Mouse (Mus musculus) ovary, postnatal 14 days (tissue): ENCODE measurements around the gene Nfic.
"Not testable (repeated sequence)": the region's sequence is repeated elsewhere in the genome, so short reads cannot be mapped to it uniquely, and the experiment has no call there.

ENCODE experiments used
- DNase-seq: peaks from one replicate; pipeline ENCODE4 v3.0.0; 2022; ENCODE audit warnings: low spot score

The Nfic gene

GRCm38 (mm10) chr10:81459399-81459798 lies 4.0 kb upstream of the Nfic start:
- DNase-seq: no peak

- DNase-seq: no peak
These were observed 2.8 kb upstream of the Nfic start for GRCm38 (mm10) chr10:81458267-81458666.

- no peak for DNase-seq
These were observed 2.2 kb upstream of the Nfic start for GRCm38 (mm10) chr10:81457624-81458023.

- no peak for DNase-seq
These were observed 1.6 kb upstream of the Nfic start for GRCm38 (mm10) chr10:81456983-81457563.

GRCm38 (mm10) chr10:81454106-81454505 lies 1.3 kb downstream of the Nfic start:
- no peak for DNase-seq

- DNase-seq: no peak
These were observed 2.5 kb downstream of the Nfic start for GRCm38 (mm10) chr10:81452947-81453288.

GRCm38 (mm10) chr10:81452237-81452946 lies 3.0 kb downstream of the Nfic start:
- DNase-seq: no peak

- DNase-seq: no peak
These were observed 4.1 kb downstream of the Nfic start for GRCm38 (mm10) chr10:81451365-81451745.

- no peak for DNase-seq
These were observed 4.6 kb downstream of the Nfic start for GRCm38 (mm10) chr10:81450641-81451364.

- peak; percentile 87 for DNase-seq
These were observed 5.3 kb downstream of the Nfic start for GRCm38 (mm10) chr10:81450140-81450539.

- DNase-seq: not testable (repeated sequence)
These were observed 9.9 kb downstream of the Nfic start for GRCm38 (mm10) chr10:81445516-81445915.

GRCm38 (mm10) chr10:81441019-81441418 lies 14.4 kb downstream of the Nfic start:
- DNase-seq: no peak

- no peak for DNase-seq
These were observed 20.0 kb downstream of the Nfic start for GRCm38 (mm10) chr10:81435436-81435835.

GRCm38 (mm10) chr10:81434361-81435263 lies 20.8 kb downstream of the Nfic start:
- peak; percentile 7 for DNase-seq

- peak; percentile 30 for DNase-seq
These were observed 21.7 kb downstream of the Nfic start for GRCm38 (mm10) chr10:81433541-81434289.

GRCm38 (mm10) chr10:81432868-81433262 lies 22.6 kb downstream of the Nfic start:
- peak; percentile 84 for DNase-seq

GRCm38 (mm10) chr10:81432169-81432867 lies 23.1 kb downstream of the Nfic start:
- DNase-seq: no peak

GRCm38 (mm10) chr10:81431526-81432168 lies 23.8 kb downstream of the Nfic start:
- peak; percentile 22 for DNase-seq

- DNase-seq: peak; percentile 34
These were observed 24.5 kb downstream of the Nfic start for GRCm38 (mm10) chr10:81430831-81431525.
